Mouse (Mus musculus): Measurements from ENCODE around the gene Anxa3. TPM values are rescaled to one million over a fixed set of nuclear protein-coding genes. Genes with fewer than 3 reads are reported as not detected.

Gene Anxa3
- polyA plus RNA-seq, 1 experiment from 2014 or later: 25.5 TPM

DNA sequence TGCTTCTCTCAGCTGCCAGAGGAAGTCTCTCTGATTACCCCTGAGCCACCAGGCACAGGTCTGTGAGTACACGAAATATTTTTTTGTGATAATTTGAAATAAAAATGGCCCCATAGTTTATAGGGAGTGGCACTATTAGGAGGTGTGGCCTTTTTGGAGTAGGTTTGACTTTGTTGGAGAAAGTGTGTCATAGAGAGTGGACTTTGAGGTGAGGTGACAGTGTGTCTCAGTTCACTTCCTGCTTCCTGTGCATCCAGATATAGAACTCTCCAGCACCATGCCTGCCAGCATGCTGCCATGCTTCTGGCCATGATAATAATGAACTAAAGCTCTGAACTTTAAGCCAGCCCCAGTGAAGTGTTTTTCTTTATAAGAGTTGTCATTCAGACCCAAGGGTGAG lies 66.8 kb downstream of the Anxa3 start:
- H3K36me3 ChIP-seq (ENCODE audit: control insufficient read depth, insufficient read depth, low read length): no peaks in the 10 kb centered on the region
- whole genome bisulfite sequencing: 100% methylated on average over 1 of the region's 1 CpGs
- ATAC-seq (no peak), DNase-seq (ENCODE audit: low spot score) (no peak)
- H3K4me3 ChIP-seq (ENCODE audit: low read depth, low read length): no peak overlapping the region
- no peaks in the 10 kb centered on the region for H3K4me1 ChIP-seq (ENCODE audit: control insufficient read depth, insufficient read depth, low read length)
- H3K9ac ChIP-seq (ENCODE audit: low read length): no peak overlapping the region
- H3K27me3 ChIP-seq (replicated peaks; ENCODE audit: control insufficient read depth, insufficient read depth, low read length): no peaks in the 10 kb centered on the region
- H3K27ac ChIP-seq (ENCODE audit: low read depth, low read length): no peak overlapping the region
- H3K9me3 ChIP-seq (replicated peaks; ENCODE audit: control insufficient read depth, low read length): no peaks in the 10 kb centered on the region
- no peak overlapping the region for H3K4me2 ChIP-seq (ENCODE audit: low read length)

- no peak overlapping the region for H3K9ac ChIP-seq (ENCODE audit: low read length)
- no peak overlapping the region for H3K27ac ChIP-seq (ENCODE audit: low read depth, low read length)
- ATAC-seq (no peak), DNase-seq (ENCODE audit: low spot score) (no peak)
- no peaks in the 10 kb centered on the region for H3K27me3 ChIP-seq (replicated peaks; ENCODE audit: control insufficient read depth, insufficient read depth, low read length)
- no peaks in the 10 kb centered on the region for H3K36me3 ChIP-seq (ENCODE audit: control insufficient read depth, insufficient read depth, low read length)
- no peaks in the 10 kb centered on the region for H3K9me3 ChIP-seq (replicated peaks; ENCODE audit: control insufficient read depth, low read length)
- H3K4me2 ChIP-seq (ENCODE audit: low read length): no peak overlapping the region
- 88% methylated on average over 4 of the region's 4 CpGs for WGBS
- H3K4me1 ChIP-seq (ENCODE audit: control insufficient read depth, insufficient read depth, low read length): no peaks in the 10 kb centered on the region
- no peak overlapping the region for H3K4me3 ChIP-seq (ENCODE audit: low read depth, low read length)
Measured at GRCm38 (mm10) chr5:96867171-96867570, 74.0 kb downstream of the Anxa3 start.

DNA sequence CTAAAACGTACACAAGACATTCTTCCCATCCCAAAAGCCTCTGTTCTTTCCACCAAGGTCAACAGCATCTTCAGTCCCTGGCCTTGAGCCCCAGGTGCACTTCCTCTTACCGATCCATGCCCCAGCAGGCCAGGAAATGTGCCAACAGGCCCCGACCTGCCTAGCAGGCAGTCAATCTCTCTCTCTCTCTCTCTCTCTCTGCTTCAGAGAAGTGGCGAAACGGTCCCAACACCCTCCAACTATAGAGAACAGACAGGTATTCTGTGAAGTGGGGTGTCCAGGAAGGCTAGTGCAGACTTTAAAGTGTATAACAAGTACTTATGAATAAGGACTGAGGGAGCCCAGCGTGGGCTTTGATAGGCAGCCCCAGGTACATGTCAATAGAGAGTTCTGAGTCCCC lies 75.8 kb downstream of the Anxa3 start:
- Histone ChIP-seq H3K36me3 (ENCODE audit: control insufficient read depth, insufficient read depth, low read length) (no peaks in the 10 kb centered on the region), H3K9me3 (replicated peaks; ENCODE audit: control insufficient read depth, low read length) (no peaks in the 10 kb centered on the region), H3K27ac (ENCODE audit: low read depth, low read length) (no peak overlapping the region), H3K9ac (ENCODE audit: low read length) (no peak overlapping the region), H3K4me2 (ENCODE audit: low read length) (no peak overlapping the region), H3K4me1 (ENCODE audit: control insufficient read depth, insufficient read depth, low read length) (no peaks in the 10 kb centered on the region), H3K4me3 (ENCODE audit: low read depth, low read length) (no peak overlapping the region), H3K27me3 (replicated peaks; ENCODE audit: control insufficient read depth, insufficient read depth, low read length) (no peaks in the 10 kb centered on the region)
- ATAC-seq (no peak), DNase-seq (ENCODE audit: low spot score) (no peak)
- WGBS: 86% methylated on average over 6 of the region's 6 CpGs

GRCm38 (mm10) chr5:96870996-96871395 lies 77.9 kb downstream of the Anxa3 start:
- no peaks in the 10 kb centered on the region for H3K4me1 ChIP-seq (ENCODE audit: control insufficient read depth, insufficient read depth, low read length)
- no peak for DNase-seq (ENCODE audit: low spot score)

GRCm38 (mm10) chr5:96878178-96878577 lies 85.0 kb downstream of the Anxa3 start:
- Histone ChIP-seq H3K9me3 (replicated peaks; ENCODE audit: control insufficient read depth, low read length) (peaks cover 5% of the 10 kb centered on the region; the same call in 1 of the 2 replicates), H3K27ac (ENCODE audit: low read depth, low read length) (no peak overlapping the region), H3K36me3 (ENCODE audit: control insufficient read depth, insufficient read depth, low read length) (no peaks in the 10 kb centered on the region), H3K27me3 (replicated peaks; ENCODE audit: control insufficient read depth, insufficient read depth, low read length) (no peaks in the 10 kb centered on the region), H3K4me1 (ENCODE audit: control insufficient read depth, insufficient read depth, low read length) (no peaks in the 10 kb centered on the region), H3K4me3 (ENCODE audit: low read depth, low read length) (no peak overlapping the region), H3K4me2 (ENCODE audit: low read length) (no peak overlapping the region), H3K9ac (ENCODE audit: low read length) (no peak overlapping the region)
- 97% methylated on average over 1 of the region's 1 CpGs for WGBS
- ATAC-seq (no peak), DNase-seq (ENCODE audit: low spot score) (peak; percentile 39)

More at GRCm38 (mm10) chr5:96870996-96871395, 77.9 kb downstream of the Anxa3 start:
- no peak overlapping the region for H3K9ac ChIP-seq (ENCODE audit: low read length)
- H3K9me3 ChIP-seq (replicated peaks; ENCODE audit: control insufficient read depth, low read length): no peaks in the 10 kb centered on the region
- H3K4me3 ChIP-seq (ENCODE audit: low read depth, low read length): no peak overlapping the region
- 84% methylated on average over 12 of the region's 12 CpGs for WGBS
- no peak for ATAC-seq
- H3K36me3 ChIP-seq (ENCODE audit: control insufficient read depth, insufficient read depth, low read length): no peaks in the 10 kb centered on the region
- H3K27me3 ChIP-seq (replicated peaks; ENCODE audit: control insufficient read depth, insufficient read depth, low read length): no peaks in the 10 kb centered on the region
- no peak overlapping the region for H3K27ac ChIP-seq (ENCODE audit: low read depth, low read length)
- no peak overlapping the region for H3K4me2 ChIP-seq (ENCODE audit: low read length)

GRCm38 (mm10) chr5:96878851-96879540 lies 85.9 kb downstream of the Anxa3 start:
- no peaks in the 10 kb centered on the region for H3K4me1 ChIP-seq (ENCODE audit: control insufficient read depth, insufficient read depth, low read length)
- 94% methylated on average over 11 of the region's 11 CpGs for WGBS
- no peak overlapping the region for H3K27ac ChIP-seq (ENCODE audit: low read depth, low read length)
- peaks cover 5% of the 10 kb centered on the region; the same call in 1 of the 2 replicates for H3K9me3 ChIP-seq (replicated peaks; ENCODE audit: control insufficient read depth, low read length)
- ATAC-seq: no peak
- H3K27me3 ChIP-seq (replicated peaks; ENCODE audit: control insufficient read depth, insufficient read depth, low read length): no peaks in the 10 kb centered on the region
- no peak overlapping the region for H3K9ac ChIP-seq (ENCODE audit: low read length)
- no peaks in the 10 kb centered on the region for H3K36me3 ChIP-seq (ENCODE audit: control insufficient read depth, insufficient read depth, low read length)
- DNase-seq (ENCODE audit: low spot score): no peak
- no peak overlapping the region for H3K4me3 ChIP-seq (ENCODE audit: low read depth, low read length)
- H3K4me2 ChIP-seq (ENCODE audit: low read length): no peak overlapping the region

DNA sequence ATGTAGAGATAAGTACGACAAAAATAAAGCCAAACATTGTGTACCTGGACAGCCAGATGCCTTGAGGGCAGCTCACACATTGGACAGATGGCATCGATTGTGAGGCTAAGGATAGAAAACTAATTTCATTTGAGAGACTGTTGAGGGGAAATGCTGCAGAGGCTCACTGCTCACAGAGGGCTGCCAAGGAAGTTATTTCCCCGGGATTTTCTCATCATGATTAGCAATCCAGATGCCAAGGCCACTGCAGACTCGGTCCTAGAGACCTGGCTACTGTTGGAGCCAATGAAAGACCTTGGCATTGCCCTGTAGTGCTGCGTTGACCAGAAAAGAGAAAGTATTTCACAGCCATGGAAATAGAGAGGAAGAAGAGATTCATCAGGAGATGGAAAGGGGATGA lies 87.1 kb downstream of the Anxa3 start:
- 80% methylated on average over 5 of the region's 5 CpGs for WGBS
- Histone ChIP-seq H3K9me3 (replicated peaks; ENCODE audit: control insufficient read depth, low read length) (peaks cover 5% of the 10 kb centered on the region; the same call in 1 of the 2 replicates), H3K36me3 (ENCODE audit: control insufficient read depth, insufficient read depth, low read length) (no peaks in the 10 kb centered on the region), H3K4me2 (ENCODE audit: low read length) (no peak overlapping the region), H3K4me3 (ENCODE audit: low read depth, low read length) (no peak overlapping the region), H3K9ac (ENCODE audit: low read length) (no peak overlapping the region), H3K27me3 (replicated peaks; ENCODE audit: control insufficient read depth, insufficient read depth, low read length) (no peaks in the 10 kb centered on the region), H3K27ac (ENCODE audit: low read depth, low read length) (no peak overlapping the region), H3K4me1 (ENCODE audit: control insufficient read depth, insufficient read depth, low read length) (no peaks in the 10 kb centered on the region)
- DNase-seq (ENCODE audit: low spot score): no peak
- ATAC-seq: no peak

DNA sequence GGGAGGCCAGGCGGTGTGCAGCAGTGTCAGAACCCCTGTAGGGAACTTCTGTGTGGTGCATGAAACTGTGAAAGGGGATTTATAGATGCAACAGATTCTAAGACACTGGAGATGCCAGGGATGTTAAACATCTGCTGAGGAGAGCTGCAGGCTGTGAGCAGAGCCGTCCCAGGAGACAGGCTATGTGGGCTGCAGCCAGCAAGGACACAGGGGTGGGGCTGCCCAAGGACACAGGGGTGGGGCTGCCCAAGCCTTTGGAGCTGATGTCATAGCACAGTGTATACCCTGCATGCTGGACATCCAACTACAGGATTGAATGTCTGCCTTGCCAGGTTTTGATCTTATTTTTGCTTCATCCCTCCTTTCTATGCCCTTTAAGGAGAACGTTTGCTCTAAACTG lies 88.0 kb downstream of the Anxa3 start:
- Histone ChIP-seq H3K4me1 (ENCODE audit: control insufficient read depth, insufficient read depth, low read length) (no peaks in the 10 kb centered on the region), H3K4me3 (ENCODE audit: low read depth, low read length) (no peak overlapping the region), H3K27ac (ENCODE audit: low read depth, low read length) (no peak overlapping the region), H3K36me3 (ENCODE audit: control insufficient read depth, insufficient read depth, low read length) (no peaks in the 10 kb centered on the region), H3K9me3 (replicated peaks; ENCODE audit: control insufficient read depth, low read length) (peaks cover 5% of the 10 kb centered on the region; the same call in 1 of the 2 replicates), H3K4me2 (ENCODE audit: low read length) (no peak overlapping the region), H3K27me3 (replicated peaks; ENCODE audit: control insufficient read depth, insufficient read depth, low read length) (no peaks in the 10 kb centered on the region), H3K9ac (ENCODE audit: low read length) (no peak overlapping the region)
- DNase-seq (ENCODE audit: low spot score) (no peak), ATAC-seq (no peak)
- WGBS: 80% methylated on average over 3 of the region's 3 CpGs

DNA sequence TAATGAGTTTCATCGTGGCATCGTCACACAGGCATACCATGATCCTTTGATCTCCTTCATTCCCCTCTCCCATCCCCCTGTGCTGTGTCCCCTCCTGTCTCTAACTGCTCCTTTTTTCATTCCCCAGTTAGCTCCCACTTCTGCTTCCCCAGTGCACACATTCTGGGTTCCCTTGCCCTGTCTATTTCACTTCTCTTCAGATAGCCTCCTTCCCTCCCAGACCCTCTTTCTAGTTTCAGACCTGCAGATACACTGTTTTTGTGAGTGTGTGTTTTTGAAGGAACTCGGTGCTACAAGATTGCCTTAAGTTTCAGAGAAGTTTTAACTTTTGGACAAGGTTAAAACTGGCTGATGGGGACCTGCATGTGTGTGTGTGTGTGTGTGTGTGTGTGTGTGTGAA lies 88.5 kb downstream of the Anxa3 start:
- 73% methylated on average over 3 of the region's 3 CpGs for WGBS
- no peak for ATAC-seq

More for the DNA sequence above, 88.5 kb downstream of the Anxa3 start:
- H3K4me2 ChIP-seq (ENCODE audit: low read length): no peak overlapping the region
- no peaks in the 10 kb centered on the region for H3K4me1 ChIP-seq (ENCODE audit: control insufficient read depth, insufficient read depth, low read length)
- H3K9me3 ChIP-seq (replicated peaks; ENCODE audit: control insufficient read depth, low read length): peaks cover 5% of the 10 kb centered on the region; the same call in 1 of the 2 replicates
- no peak for DNase-seq (ENCODE audit: low spot score)
- H3K36me3 ChIP-seq (ENCODE audit: control insufficient read depth, insufficient read depth, low read length): no peaks in the 10 kb centered on the region
- no peak overlapping the region for H3K4me3 ChIP-seq (ENCODE audit: low read depth, low read length)
- H3K27ac ChIP-seq (ENCODE audit: low read depth, low read length): no peak overlapping the region
- no peaks in the 10 kb centered on the region for H3K27me3 ChIP-seq (replicated peaks; ENCODE audit: control insufficient read depth, insufficient read depth, low read length)
- H3K9ac ChIP-seq (ENCODE audit: low read length): no peak overlapping the region

Data from forebrain, embryonic 14.5 days (tissue).